10 mouse cellular contexts compared by ENCODE assay signal in genomic region chr17:8812228-8812865, GRCm38 (mm10).
DNase-seq lines count a peak whose midpoint lies in the region; ATAC-seq lines count a peak whose summit lies in the region.
"Had no signal": no experiment of that assay in that cellular context is flagged by ENCODE, and none has a peak within 500 bp of the region (broad histone marks: within the 10 kb centered on the region; RNA-seq: fewer than 3 reads in every experiment).

No protein-coding gene starts in this region.

- peaks cover 7% of the 10 kb centered on the region for H3K4me1 ChIP-seq in heart, embryonic 16.5 days (ENCODE audit: control insufficient read depth, insufficient read depth, low read length)
- no peaks in the 10 kb centered on the region; the same call in 1 of the 2 replicates for H3K4me1 ChIP-seq in liver, embryonic 11.5 days (replicated peaks; ENCODE audit: control insufficient read depth, insufficient read depth, low read length)

- H3K4me3 ChIP-seq in heart, embryonic 16.5 days (ENCODE audit: low read length), result no peak overlapping the region
- no peak overlapping the region for H3K4me3 ChIP-seq in liver, embryonic 11.5 days (ENCODE audit: low read depth, low read length)
- H3K4me3 ChIP-seq: erythroblast, embryonic 14.5 days; neural tube, embryonic 13.5 days had no signal

- H3K4me2 ChIP-seq in heart, embryonic 16.5 days (ENCODE audit: low read depth, low read length), result peak overlapping the region; percentile 23
- H3K4me2 ChIP-seq in liver, embryonic 11.5 days, result no peak overlapping the region
- H3K4me2 ChIP-seq: neural tube, embryonic 13.5 days had no signal

- H3K36me3 ChIP-seq in heart, embryonic 16.5 days (ENCODE audit: control insufficient read depth, insufficient read depth), result no peaks in the 10 kb centered on the region
- no peaks in the 10 kb centered on the region for H3K36me3 ChIP-seq in liver, embryonic 11.5 days (ENCODE audit: control insufficient read depth, insufficient read depth, low read length)
- H3K36me3 ChIP-seq: neural tube, embryonic 13.5 days had no signal

- H3K9ac ChIP-seq in heart, embryonic 16.5 days (ENCODE audit: low read length), result no peak overlapping the region
- no peak overlapping the region for H3K9ac ChIP-seq in liver, embryonic 11.5 days (ENCODE audit: low read depth, low read length)
- H3K9ac ChIP-seq: neural tube, embryonic 13.5 days had no signal

- no peak overlapping the region for H3K27ac ChIP-seq in heart, embryonic 16.5 days (ENCODE audit: low read length)
- no peak overlapping the region for H3K27ac ChIP-seq in liver, embryonic 11.5 days (ENCODE audit: low read depth, low read length)
- H3K27ac ChIP-seq: neural tube, embryonic 13.5 days had no signal

- peak; percentile 65 for DNase-seq in adrenal gland, postnatal 14 days
- DNase-seq in adrenal gland, adult 8-10 months, result no peak
- no peak for DNase-seq in heart, adult 9 months (ENCODE audit: low spot score in 2 of 2)
- peak; percentile 43 to 55 for DNase-seq in right cerebral cortex, adult 2 months (ENCODE audit: low spot score in 2 of 2)
- no peak for DNase-seq in right cerebral cortex, postnatal 25 days
- DNase-seq in liver, embryonic 11.5 days (ENCODE audit: low spot score), result no peak

- 30% methylated on average over 12 of the region's 12 CpGs for WGBS in heart, embryonic 16.5 days
- WGBS in liver, embryonic 11.5 days, result 41% methylated on average over 12 of the region's 12 CpGs

- ATAC-seq in heart, embryonic 16.5 days (replicated peaks; ENCODE audit: extremely low read depth, insufficient read depth, low FRiP score), result 0 out of 2 replicates have a peak, but pooled peaks have one; percentile 28
- ATAC-seq in liver, embryonic 11.5 days (replicated peaks; ENCODE audit: low FRiP score), result no peak
- ATAC-seq in CD4-positive, CD25-positive, alpha-beta regulatory T cell, adult 4 months, result no peak

- no peaks in the 10 kb centered on the region for H3K9me3 ChIP-seq in heart, embryonic 16.5 days (replicated peaks; ENCODE audit: control insufficient read depth, low read length)
- no peaks in the 10 kb centered on the region for H3K9me3 ChIP-seq in liver, embryonic 11.5 days (ENCODE audit: control insufficient read depth, low read length)
- H3K9me3 ChIP-seq: neural tube, embryonic 13.5 days had no signal

- H3K27me3 ChIP-seq in heart, embryonic 16.5 days (ENCODE audit: control insufficient read depth, insufficient read depth, low read length), result peaks cover 21% of the 10 kb centered on the region
- peaks cover 14% of the 10 kb centered on the region for H3K27me3 ChIP-seq in liver, embryonic 11.5 days (replicated peaks; ENCODE audit: control insufficient read depth, insufficient read depth, low read length)
- H3K27me3 ChIP-seq: neural tube, embryonic 13.5 days had no signal

Comparison
In these comparisons a context has a peak if more than half of its experiments do, and no peak if none do; other contexts are left out.
1. DNase-seq: peak in adrenal gland, postnatal 14 days (single experiment) and right cerebral cortex, adult 2 months (2 of 2); none in adrenal gland, adult 8-10 months (single experiment), heart, adult 9 months (0 of 2), right cerebral cortex, postnatal 25 days (single experiment) and liver, embryonic 11.5 days (single experiment).